Mouse (Mus musculus) cerebellum, postnatal 4 days (tissue): ENCODE data around the gene Peak1.

ENCODE experiments used
- DNase-seq, 2 experiments: peaks; one replicate each; pipeline ENCODE4 v3.0.0; 2022; ENCODE audit warnings: low spot score in 2 of 2, mixed read lengths in 1 of 2

Gene Peak1

DNA sequence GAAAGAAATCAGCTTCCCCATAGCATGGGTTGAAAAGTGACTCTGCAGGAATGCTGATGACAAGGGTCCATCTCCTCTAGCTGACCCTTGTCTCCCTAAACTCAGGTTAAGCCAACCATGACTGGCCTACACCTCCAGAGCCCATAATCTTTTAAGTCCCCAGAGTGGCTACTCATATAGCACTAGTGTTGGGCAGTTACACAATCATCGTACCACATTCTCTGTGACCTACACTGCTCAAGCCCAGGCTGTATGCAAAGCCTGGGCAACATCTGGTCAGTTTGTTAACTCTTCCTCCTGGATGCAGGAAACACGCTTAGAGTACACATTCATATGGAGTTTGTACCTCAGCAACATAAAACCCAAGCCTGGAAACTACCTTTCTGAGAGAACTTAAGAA is 217.7 kb downstream of the Peak1 start:
- no peak for DNase-seq

DNA sequence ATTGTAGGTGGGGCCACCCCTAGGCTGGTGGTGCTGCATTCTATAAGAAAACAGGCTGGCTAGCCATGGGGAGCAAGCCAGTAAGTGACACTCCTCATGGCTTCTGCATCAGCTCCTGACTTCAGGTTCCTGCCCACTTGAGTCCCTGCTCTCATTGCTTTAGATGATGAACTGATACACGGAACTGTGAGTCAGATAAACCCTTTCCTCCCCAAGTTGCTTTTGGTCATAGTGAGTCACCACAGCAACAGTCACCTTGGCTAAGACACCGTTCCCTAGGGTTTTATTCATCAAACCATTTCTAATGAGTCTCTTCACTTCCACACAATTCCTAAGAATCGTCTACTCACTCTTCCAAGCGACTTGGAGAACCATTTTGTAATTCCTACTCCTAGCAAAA is 220.9 kb downstream of the Peak1 start:
- no peak for DNase-seq

DNA sequence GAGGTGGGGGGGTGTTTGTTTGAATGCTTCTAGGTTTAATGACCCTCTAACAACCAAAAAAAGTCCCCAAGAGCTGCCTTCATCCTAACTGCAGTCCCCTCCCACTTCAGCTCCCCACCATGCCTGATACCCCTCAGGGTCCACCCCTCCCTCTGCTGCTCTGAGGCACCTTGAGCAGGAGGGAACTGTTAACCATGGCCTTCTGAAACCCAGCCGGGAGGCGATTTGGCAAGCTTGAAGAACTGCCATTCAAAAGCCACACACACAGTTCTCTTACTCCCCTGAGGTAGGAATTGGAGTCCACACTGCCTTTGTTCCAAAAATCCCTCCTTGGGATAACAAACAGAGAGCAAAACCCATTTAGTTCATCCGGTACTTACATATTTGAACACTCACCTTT is 222.7 kb downstream of the Peak1 start:
- no peak for DNase-seq

DNA sequence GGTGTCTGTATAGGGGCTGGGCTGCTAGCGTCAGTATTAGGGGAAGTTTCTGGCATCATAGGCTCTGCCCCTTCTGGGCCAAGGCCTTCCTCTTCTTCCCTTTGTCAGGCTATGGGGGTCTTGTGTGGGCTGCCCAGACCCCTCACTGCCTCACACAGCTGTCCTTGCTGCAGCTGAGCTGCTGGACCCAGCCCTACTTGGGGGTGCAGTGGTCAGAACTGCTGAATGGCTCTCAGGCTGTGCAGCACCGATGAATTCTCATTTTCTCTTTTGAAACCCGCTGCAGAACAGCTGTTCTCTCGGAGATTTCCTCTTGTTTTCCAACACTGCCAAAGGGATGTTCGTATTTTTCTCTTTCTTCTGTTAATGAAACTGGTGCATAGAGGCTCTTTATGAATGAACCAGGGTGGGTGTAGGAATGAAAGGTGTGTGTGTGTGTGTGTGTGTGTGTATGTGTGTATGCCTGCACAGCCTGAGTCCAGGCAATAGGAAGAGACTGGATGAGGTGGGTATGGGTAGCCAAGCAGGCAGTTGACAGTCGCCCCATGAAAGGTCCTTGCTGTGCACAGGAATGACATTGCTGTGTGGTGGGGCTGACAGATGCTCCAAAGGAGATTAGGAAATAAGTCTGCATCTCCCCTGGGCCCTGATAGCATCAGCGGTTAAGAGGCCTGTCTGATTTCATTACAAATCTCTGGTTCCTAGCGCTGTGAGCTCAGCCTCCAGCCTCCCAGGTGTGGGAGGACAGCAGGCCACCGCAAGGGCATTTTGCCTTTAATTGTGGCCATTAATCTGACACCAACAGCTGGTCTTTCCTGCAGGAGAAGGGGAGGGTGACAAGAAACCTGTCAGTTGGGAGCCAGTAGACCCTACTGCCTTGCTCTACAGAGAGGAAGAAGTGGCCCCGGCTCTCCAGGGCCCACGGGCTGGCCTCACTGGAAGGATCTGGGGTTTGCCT is 226.1 kb downstream of the Peak1 start:
- no peak for DNase-seq

DNA sequence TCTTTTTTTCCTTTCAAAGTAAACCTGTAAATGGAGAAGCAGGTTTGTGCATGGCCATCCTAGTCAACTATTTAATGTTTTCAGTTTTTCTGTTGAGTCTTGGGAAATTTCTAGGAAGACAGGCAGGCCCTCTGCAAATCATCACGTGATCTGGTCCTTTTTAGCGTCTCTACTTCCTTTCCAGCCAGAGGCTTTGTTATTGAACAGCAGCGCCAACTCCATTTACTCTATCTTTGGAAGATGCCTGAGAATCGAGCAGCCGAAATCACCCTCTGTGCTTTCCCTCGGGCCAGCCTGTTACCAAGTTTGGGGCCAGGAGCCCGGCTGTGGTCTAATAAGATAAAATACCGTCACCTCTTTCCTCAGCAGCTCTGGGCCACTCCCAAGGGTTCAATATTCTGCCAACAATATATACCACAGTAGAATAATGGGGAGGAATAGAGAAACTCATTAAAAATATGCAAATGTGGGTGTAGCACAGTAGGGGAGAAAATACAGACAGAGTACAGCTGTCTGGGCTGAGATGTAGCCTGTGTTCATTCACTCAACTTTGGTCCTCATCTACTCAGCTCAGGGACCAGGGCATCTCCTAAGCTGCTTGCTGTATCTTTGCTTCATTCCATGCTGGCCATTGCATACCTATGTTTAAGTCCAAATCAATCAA is 237.6 kb downstream of the Peak1 start:
- DNase-seq: no peak

DNA sequence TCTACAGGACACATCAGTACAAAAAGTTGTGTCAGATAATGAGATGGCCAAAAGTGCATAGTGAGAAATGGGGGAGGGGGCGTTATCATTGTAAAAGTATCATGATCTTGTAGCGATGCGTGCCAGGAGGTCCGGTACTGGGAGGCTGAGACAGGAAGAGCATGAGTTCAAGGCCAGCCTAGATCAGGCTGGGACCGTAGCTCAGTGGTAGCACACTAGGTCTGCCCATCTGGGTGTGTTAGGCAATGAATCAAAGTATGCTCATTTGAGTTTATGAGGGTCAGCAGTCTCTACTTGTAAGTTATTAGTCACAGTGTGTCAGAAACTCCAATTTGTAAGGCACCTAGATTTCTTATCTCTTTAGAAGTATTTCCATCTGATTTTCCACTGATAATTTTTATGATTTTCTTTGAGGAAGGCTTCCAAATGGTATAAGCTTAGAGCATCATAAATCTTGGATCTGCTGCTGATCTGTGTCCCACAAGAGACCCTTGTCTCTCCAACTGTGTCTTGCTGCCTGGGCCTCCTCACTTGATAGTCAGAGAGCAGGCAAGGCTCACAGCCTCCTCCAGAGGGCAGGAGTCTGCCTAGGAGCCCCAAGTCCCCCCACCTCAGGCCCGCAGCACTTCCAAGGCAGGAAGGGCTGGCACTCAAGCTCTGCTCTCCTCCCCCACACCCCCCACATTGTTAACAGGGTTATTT is 238.3 kb downstream of the Peak1 start:
- DNase-seq: peak in 1 of 2 experiments; percentile 29

DNA sequence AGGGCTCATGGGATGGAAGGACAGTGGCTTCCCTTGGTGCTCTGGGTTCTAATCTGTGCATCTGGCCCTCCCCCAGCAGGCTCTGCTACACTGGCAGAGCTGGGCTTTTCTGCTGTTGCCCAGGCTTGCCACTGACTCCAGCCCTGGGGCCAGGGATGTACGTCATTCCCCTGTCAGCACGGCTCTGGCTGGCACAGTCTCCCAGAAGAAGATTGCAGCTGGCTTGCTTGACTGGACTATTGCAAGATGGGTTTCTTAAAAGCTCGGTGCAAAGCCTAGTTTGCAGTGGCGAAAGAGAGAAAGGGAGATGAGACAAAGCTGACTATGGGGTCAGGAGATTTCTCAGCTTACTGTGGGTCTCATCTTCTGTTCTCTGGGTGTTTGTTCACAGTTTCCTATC is 240.5 kb downstream of the Peak1 start:
- no peak for DNase-seq

DNA sequence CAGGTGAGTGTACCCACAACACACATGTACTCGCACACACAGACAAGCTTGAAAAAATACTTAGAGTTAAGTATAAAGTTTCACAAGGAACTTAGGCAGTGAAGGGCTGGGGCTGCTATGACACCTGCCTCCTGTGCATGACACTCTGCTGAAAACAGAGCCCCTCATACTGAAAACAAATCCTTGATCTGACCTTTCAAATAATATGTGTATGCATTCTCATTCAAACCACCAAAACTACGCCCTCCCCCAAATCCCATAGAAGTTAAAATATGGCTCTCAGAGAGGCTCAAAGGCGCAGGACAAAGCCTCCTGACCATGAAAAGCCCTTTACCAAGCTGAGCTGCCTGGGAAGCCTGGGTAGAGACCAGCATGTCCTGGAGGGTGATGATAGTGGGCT is 242.6 kb downstream of the Peak1 start:
- DNase-seq: no peak

DNA sequence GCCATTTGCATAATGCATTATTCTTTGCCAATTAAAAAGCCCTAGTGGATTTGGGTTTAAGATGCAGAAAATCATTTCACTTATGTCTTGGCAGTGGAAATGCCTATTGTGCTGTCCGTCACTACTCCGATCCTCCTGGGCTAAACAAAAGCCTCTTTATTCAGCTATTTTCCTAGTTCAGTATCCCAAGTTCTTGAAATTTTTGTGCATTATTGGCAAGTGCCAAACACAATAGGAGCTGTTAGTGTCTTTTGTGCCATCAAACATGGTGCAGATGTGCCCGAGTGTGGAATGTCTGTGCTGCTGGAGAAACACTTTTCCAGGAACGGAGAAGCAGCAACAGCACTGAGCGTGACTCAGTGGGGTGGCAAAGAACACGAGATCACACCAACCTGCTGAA is 250.2 kb downstream of the Peak1 start:
- DNase-seq: no peak

DNA sequence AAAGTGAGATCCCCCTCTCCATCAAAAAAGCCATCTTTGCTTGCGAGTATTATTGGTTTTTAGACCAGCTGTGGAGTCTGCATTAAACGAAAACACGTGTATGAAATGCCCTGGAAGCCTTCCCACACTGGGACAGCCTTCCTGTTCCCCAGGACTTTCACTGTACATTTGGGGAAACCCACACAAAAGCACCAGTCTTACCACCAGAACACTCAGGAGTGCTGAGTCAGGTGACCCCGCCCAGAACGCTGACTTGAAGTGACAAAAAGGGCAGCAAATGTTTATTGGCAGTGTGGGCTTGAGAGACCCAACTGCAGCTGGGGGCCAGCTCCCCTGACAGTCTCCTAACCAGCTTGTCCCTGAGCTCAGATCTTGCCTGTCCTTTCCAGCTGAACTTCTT is 251.7 kb downstream of the Peak1 start:
- DNase-seq: no peak

DNA sequence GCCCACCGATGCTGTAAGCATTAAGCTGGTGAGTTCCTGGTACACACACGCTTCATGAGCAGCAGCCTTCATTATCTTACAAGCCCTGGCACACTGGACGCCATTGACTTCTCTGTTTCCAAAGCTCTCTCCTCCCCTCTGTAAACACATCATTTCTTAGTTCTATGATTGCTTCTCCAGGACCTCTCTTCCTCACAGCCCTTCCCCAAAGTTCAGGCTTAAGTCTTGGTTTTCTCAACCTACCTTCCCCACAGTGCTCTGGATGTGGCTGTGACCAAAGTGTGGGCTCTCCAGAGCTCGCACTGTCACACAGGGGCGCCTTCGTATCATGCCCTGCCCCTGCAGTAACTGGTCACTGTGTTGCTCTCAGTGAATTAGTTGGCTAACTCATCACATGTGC is 252.5 kb downstream of the Peak1 start, which contains the start of gene Tspan3:
Gene Tspan3 (minus strand): TSS at position 101 of the 400 bp plus-strand sequence.
- DNase-seq: no peak

DNA sequence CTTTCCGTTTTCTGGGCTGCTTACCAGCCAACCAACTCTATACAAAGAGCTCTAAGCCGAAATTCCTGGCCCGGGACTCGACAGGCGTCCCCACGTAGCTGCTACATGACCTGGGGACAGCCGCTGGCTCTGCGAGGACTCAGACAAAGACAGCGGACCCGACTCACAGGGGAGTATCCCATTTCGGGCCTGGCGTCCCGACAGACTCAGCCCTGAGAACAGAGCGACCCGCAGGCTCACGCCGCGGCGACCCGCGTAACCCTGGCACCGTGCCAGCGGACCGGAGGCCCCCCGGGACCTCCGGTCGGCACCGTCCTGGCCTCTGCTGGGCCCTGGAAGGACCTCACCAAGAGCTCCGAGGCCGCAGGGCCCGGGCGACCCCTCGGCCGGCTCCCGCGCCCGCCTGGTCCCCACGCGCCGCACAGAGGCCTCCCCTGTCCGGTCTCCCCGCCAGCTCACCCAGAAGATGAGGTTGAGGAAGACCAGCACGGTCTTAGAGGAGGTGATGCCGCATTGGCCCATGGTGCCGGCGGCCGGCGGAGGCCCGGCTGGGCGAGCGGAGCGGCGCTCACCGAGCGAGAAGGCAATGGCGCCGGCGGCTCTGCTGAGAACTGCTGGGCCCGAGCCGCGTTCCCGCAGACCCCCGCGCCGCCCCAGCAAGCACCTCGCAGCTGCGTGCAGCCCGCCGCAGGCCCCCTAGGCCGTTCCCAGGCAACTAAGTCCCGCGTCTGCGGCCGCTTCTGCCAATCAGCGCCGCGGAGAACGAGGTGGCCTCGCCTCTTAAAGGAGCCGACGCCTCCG is 257.3 kb downstream of the Peak1 start:
- DNase-seq: peak; percentile 81 to 88

DNA sequence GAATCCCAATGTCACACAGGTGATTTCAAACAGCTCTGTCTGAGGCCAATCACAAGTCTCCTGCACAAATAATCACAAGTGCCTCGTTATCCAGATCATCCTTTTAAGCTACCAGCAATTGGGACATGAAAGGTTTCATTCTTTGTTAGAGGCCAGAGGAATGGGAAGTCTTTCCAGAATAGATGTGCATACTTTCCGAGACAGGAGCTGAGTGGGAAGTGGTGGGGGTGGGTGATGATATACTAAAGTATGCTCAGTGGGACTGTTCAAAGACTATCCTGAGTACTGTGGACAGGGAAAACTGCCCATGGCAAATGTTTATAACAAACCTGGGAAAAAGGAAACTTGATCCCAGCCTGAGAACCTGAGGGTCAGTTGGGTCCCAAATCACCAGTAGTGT is 258.4 kb downstream of the Peak1 start:
- DNase-seq: no peak

DNA sequence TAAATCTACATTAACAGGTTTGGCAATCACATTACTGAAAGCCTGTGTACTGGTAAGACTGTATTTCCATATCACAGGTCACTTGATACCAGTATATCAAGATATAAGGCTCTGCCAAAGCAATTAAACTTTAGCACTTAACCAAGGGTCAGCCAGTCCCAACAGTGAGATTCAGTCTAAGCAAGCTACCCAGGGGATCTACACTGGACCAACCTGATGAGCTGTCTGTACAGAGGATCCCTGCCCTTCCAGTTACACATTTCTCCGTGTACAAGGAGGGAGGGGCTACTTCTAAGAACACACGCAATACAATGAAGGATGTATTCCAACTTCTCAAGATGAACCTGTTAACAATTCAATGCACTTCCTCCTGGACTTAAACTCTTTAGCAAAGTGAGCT is 259.8 kb downstream of the Peak1 start:
- no peak for DNase-seq

DNA sequence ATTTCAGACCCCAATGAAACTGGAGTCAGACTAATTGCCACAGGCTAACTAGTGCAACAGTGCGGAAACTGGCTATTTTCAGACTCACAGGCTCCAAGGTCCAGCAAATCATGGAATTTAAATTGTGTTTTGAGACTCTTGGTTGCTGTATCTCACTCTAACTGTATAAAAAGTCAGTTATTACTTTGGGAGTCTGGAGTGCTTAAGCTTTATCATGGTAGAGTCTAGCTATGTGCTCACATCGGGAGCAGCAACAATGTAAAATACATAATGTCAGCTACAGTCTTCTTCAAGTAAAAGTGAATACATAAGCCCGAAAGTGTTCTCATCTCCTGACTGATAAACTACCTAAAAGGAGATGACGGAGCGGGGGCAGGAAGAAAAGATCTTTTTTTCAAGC is 263.3 kb downstream of the Peak1 start:
- no peak for DNase-seq

DNA sequence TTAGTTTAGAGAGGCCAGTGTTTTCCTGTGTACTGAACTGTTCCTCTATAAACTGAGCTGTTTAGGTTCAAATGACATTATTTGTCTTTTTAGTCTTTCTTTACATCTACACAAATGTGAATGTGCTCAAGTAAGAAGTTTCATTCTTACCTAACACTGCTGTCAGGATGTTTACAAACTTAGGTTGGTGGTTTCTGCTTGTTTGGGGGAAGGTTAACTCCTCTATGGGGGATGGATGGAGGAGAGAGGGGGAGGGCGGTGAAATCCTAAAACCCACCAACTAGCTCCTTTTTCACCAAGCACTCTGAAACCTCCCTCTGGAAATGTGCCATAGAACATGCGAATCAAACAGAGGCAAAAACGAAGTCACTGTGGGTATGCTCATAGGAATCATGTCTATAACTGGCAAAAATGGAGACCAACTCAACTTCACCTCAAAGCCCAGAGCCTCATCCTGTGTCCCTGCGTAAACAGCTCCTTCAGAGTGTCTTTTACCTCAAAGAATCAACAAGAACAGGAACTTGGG is 265.3 kb downstream of the Peak1 start:
- DNase-seq: no peak

DNA sequence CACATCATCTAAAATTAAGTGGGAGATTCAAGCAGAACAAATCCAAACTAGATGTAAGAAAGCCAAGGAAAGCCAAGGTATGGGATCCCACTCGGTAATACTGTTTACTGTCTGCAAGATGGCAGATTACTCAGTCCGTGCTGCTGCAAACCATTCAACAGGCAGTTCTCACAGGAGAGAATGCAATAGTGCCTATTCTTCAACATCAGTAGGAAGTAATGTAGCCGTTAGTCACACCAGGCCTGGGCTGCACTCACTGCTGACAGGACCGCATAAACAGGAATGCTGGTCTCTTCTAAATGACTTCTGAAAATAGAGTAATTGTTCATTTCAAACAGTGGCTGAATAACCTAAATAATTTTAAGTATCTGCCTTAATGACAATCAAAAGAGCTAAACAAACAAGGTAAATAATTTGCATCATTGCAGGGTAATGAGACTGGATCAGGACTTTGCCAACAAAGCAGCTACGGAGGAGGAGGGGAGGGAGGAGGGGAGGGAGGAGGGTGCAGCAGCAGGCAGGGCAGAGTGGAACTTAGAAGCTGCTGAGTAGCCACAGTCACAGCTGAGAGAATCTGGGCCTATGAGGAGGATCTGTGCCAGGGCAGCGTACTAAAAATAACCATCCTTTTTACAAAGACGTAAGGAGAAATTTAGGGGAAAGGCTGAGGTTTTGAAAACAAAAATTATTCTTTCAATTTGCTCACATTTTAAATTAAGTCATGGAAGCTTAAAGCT is 266.0 kb downstream of the Peak1 start:
- no peak for DNase-seq
